Mouse (Mus musculus) CH12.LX (cell line): ENCODE results near the gene Rpl21.

Experiments used
- CHD2 ChIP-seq: IDR thresholded peaks from 2 replicates; pipeline ENCODE4 v1.6.1; 2011; ENCODE audit warnings: low read length, improper control_type of control experiment
- CTCF ChIP-seq, 2 experiments: IDR thresholded peaks in 1 of 2; conservative IDR thresholded peaks in 1 of 2; 2 replicates each; pipeline ENCODE4 v1.5.1; 2011 to 2012; ENCODE audit warnings: low read depth in 2 of 2, low read length in 2 of 2, improper control_type of control experiment in 1 of 2, inconsistent platforms in 1 of 2, mild to moderate bottlenecking in 1 of 2, moderate library complexity in 1 of 2
- E2F4 ChIP-seq: IDR thresholded peaks from 2 replicates; pipeline ENCODE4 v1.6.1; 2011; ENCODE audit warnings: low read depth, low read length, improper control_type of control experiment; ENCODE audit not compliant: insufficient replicate concordance
- EP300 ChIP-seq: IDR thresholded peaks from 2 replicates; pipeline ENCODE4 v1.6.1; 2011; ENCODE audit warnings: low read length, improper control_type of control experiment
- ETS1 ChIP-seq: conservative IDR thresholded peaks from 2 replicates; pipeline ENCODE4 v1.6.1; 2012; ENCODE audit warnings: low read depth, mild to moderate bottlenecking, inconsistent platforms, low read length, improper control_type of control experiment, moderate library complexity
- KAT2A ChIP-seq: IDR thresholded peaks from 2 replicates; pipeline ENCODE4 v1.6.1; 2012; ENCODE audit warnings: low read length, improper control_type of control experiment, inconsistent platforms; ENCODE audit not compliant: insufficient replicate concordance
- MAFK ChIP-seq: IDR thresholded peaks from 2 replicates; pipeline ENCODE4 v1.6.1; 2011; ENCODE audit warnings: low read length, improper control_type of control experiment; ENCODE audit not compliant: insufficient replicate concordance
- MEF2A ChIP-seq: IDR thresholded peaks from 2 replicates; pipeline ENCODE4 v1.6.1; 2014; ENCODE audit warnings: low read depth, mild to moderate bottlenecking, inconsistent platforms, low read length, improper control_type of control experiment, borderline replicate concordance
- NELFE ChIP-seq: IDR thresholded peaks from 2 replicates; pipeline ENCODE4 v1.6.1; 2011; ENCODE audit warnings: low read depth, low read length, improper control_type of control experiment
- NRF1 ChIP-seq: IDR thresholded peaks from 2 replicates; pipeline ENCODE4 v1.6.1; 2014; ENCODE audit warnings: low read depth, mild to moderate bottlenecking, inconsistent platforms, low read length, improper control_type of control experiment, moderate library complexity
- POLR2A ChIP-seq: IDR thresholded peaks from 2 replicates; pipeline ENCODE4 v1.6.1; 2011; ENCODE audit warnings: low read depth, mild to moderate bottlenecking, improper control_type of control experiment, low read length
- POLR2AphosphoS2 ChIP-seq: IDR thresholded peaks from 2 replicates; pipeline ENCODE4 v1.6.1; 2011; ENCODE audit warnings: low read depth, low read length, improper control_type of control experiment
- TCF12 ChIP-seq: IDR thresholded peaks from 2 replicates; pipeline ENCODE4 v1.6.1; 2014; ENCODE audit warnings: low read depth, mild to moderate bottlenecking, inconsistent platforms, low read length, improper control_type of control experiment
- ZC3H11A ChIP-seq: IDR thresholded peaks from 2 replicates; pipeline ENCODE4 v1.6.1; 2012; ENCODE audit warnings: low read depth, mild to moderate bottlenecking, inconsistent platforms, low read length, improper control_type of control experiment

- TF ChIP-seq ETS1 (no peak), POLR2A (no peak), KAT2A (no peak), POLR2AphosphoS2 (no peak), E2F4 (no peak), CTCF (conservative IDR thresholded peaks at IDR 0.05 in 1 of 2, IDR thresholded peaks at IDR 0.05 in 1 of 2; ENCODE audit: low read depth in 2 of 2, low read length in 2 of 2) (no peak), EP300 (no peak), MAFK (no peak), NRF1 (no peak), NELFE (no peak), MEF2A (no peak), TCF12 (no peak), CHD2 (no peak), ZC3H11A (no peak)
Observed at GRCm38 (mm10) chr5:146859246-146859645, 26.6 kb downstream of the Rpl21 start.
